Mouse (Mus musculus) thymus, postnatal 10 days (tissue): ENCODE results near the gene Cyb5b.
"Not testable (repeated sequence)": the region's sequence is repeated elsewhere in the genome, so short reads cannot be mapped to it uniquely, and the experiment has no call there.

Experiments
- DNase-seq, 2 experiments: peaks; one replicate each; pipeline ENCODE4 v3.0.0; 2021; ENCODE audit warnings: low spot score in 2 of 2

Cyb5b gene

DNA sequence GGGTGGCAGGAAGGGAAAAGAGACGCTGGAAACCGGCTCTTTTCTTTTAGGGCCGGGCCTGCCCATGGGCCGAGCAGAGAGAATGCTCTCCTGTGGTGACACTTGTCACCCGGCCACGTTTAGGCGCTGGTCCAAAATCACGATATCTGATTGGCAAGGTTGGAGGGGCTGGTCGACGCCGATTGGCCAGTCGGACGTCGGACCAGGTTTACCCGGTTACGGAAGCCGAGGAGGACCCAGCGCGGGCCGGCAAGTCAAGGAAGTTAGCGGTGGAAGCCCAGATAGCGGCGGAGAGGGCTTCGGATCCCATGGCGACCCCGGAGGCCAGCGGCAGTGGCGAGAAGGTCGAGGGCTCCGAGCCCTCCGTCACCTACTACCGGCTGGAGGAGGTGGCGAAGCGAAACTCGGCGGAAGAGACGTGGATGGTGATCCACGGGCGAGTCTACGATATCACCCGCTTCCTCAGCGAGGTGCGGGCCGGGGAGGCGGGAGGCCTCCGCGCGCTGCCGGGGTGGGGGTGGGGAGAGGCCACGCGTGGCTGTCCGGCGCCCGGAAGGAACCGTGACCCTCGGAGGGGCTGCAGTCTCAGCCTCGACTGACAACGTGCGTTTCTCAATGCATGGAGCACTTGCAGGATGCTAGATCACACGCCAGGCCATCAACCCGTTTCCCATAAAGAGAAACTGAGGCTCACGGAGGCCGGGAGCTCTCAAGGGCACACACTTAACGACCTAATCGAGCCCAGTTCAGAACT lies at the start of gene Cyb5b:
Gene Cyb5b (plus strand): TSS at position 237 of the 754 bp plus-strand sequence.
- DNase-seq, result peak; percentile 89 to 90

DNA sequence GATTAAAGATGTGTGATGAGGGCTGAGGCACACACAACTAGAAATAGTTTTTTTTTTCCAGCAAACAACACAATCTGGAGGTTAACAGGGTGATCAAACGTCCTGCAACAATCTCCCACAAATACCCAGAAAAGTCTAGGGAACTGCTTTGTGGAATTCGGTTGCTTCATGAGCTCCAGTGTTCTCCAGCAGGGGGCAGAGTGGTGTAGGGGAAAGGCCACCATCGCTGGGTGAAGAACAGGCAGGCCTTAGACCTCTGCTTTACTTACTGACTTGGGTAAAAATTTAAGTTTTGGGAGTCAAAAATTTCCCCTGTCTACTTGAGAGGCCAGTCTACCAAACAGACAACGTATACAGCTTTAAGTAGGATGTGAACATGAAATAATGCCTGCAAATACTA lies 45.9 kb upstream of the Cyb5b start:
- peak; percentile 38 to 83 for DNase-seq

DNA sequence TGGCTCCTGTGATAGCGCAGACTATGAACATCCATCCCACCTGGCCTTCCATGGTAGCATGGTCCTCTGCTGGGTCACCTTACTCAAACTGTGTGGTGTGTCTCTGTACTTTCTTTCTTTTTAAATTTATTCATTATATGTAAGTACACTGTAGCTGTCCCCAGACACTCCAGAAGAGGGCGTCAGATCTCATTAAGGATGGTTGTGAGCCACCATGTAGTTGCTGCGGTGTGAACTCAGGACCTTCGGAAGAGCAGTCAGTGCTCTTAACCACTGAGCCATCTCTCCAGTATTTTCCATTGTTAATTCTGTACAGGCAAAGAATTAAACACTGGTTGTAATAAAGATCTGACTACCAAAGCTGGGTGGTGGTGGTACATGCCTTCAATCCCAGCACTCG lies 42.4 kb upstream of the Cyb5b start:
- not testable (repeated sequence) for DNase-seq

DNA sequence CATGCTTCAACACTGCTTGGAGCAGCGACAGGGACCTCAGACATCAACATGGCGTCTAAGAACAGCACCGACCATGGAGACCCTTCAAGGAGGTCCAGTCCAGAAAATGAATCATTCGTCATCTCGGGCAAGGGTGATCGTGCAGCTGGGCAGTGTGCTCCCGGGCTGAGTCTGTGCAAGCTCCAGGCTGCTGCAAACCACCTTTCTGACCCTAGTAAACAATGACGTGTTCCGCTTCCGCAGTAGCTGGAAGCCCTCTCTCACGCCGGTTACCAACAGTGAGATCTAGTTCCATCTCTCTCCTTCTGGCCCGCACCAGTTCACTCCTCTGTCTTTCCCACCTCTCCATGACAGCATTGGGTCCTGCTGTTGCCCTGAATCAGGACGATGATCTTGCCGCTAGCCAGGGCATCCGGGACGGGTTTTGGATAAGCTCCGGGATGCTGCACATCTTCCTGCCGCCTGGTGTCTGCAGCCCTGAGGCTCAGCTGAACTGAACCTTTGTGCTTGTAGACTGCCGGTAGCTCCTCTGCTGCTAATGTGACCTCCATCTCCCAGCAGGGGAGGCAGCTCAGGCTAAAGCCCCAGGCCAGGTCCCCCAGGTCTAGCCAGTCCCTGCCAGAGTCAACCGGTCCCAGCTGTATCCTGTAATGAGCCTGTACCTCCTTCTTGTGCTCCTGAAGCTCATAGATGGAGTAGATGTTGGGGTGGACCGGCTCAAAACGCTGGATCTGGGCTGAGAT lies 41.3 kb upstream of the Cyb5b start:
- no peak for DNase-seq

DNA sequence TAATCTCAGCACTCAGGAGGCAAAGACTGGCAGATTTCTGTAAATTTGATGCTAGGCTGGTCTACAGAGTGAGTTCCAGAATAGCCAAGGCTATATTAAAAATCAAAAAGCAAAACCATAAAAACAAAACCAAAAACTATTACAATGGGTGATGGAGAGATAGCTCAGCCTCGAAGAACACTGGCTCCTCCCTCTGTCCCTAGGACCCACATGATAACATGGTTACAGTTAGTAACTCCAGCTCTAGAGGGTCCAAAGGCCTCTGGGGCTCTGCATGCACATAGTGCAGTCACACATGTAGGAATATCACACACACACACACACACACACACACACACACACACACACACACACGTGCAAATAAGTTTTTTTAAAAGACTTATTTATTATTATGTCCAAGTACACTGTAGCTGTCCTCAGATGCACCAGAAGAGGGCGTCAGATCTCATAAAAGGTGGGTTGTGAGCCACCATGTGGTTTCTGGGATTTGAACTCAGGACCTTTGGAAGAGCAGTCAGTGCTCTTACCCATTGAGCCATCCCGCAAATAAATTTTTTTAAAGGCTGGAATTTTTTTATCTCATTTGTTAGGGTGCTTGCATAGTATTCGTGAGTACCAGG lies 40.5 kb upstream of the Cyb5b start:
- DNase-seq, result no peak

DNA sequence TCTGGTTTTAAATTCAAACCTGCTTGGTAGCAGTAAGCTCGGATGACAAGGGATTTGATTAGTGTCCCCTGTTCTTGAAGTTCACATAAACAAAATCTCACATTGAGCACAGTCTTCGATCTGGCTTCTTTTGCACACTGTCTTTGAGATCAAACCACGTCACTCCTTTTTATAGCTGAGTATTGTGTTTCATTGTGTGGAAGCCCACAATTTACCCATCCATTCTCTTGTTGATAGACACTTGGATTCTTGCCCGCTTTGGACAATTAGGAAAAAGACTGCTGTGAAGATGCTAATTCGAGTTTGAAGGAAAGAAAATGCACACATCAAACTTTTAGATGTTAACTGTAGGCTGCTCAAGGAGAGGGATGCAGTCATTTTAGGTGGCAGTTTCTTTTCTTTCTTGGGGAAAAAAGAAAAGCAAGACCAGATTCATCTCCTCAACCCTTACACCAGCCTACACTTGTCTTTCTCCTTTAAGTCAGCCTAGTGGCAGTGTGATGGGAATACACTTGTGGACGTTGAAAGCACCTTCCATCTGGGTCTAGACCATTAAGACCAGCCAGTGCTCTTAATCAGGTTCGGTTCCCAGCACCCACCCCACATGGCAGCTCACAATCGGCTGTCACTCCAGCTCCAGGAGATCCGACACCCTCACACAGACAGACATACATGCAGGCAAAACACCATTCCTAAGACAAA lies 39.7 kb upstream of the Cyb5b start:
- DNase-seq, result no peak

DNA sequence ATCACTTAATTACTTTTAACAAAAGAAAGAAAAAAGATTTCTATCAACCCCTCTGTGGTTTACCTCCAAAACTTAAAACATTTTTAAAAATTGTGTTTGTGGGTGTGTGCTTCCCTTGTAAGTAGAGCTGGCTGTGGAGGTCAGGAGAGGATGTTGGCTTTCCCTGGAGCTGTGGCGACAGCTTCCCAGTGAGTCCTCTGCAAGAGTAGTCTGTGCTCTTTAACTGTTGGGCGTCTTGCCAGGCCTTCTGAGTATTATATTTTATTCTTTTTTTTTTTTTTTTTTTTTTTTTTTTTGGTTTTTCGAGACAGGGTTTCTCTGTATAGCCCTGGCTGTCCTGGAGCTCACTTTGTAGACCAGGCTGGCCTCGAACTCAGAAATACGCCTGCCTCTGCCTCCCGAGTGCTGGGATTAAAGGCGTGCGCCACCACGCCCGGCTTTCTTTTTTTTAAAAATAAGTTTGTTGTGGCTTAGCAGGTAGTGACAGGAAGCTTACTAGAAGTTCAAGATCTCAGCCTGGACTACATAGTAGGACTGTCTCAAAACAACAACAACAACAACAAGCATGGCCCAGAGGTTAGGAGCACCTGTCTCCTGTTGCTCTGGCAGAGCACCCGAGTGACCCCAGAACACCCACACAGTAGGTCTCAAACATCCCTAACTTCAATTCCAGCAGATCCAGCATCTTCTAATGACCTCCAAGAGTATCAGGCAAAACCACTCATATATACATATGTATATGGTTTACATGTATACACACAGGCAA lies 38.9 kb upstream of the Cyb5b start:
- no peak for DNase-seq

DNA sequence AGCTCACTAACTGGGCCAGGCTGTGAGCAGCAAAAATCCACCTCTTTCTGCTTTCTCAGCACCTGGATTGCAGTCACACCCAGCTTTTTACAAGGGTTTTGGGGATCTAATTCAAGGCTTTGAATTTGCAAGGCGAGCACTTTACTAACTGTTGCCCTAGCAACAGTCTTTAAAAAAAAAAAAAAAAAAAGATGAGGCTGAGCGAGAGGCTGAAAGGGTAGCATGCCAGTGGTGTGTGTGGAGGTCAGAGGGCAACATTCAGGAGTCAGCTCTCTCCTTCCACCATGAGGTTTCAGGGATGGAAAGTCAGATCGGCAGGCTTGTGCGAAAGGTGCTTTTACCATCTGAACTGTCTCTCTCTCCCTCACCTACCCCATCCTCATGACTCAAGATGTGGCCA lies 37.2 kb upstream of the Cyb5b start:
- DNase-seq, result no peak

DNA sequence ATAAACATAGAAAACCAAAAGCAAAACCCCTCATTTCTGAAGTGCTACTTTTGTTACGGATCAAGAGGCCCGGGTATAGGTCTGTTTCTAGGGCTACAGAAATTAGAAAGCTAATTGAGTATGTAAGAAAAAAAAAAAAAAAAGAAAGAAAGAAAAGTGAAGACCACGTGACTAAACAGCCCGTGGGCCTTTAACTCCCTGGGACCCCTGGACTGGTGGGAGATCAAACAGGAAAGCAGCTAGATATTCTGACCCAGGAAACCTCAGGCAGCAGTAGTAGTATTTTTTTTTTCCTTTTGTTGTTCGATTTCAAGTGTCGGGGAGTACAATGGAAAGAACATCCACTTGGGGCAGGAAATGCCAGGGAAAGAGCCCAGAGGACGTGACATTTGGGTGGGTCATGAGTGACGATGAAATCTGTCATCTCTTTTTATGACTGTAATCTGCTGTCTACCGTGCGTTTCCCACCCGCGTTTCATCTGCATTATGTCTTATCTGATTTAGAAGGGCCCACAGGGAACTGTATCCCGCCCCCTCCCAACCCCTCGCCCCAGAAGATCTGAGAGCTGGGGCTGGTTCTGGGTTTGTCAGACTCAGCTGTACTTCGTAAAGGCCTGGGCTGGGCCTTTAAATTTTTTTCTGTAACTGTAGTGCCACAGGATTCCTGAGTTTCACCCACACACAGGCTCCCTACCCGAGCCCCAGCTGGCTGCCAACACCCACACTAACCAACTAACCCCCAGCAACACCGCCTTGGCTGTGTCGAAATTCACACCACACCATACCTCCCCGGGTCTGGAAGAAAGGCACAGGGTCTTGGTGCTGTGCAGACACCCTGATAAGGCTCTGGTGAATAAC lies 36.1 kb upstream of the Cyb5b start:
- DNase-seq, result no peak

DNA sequence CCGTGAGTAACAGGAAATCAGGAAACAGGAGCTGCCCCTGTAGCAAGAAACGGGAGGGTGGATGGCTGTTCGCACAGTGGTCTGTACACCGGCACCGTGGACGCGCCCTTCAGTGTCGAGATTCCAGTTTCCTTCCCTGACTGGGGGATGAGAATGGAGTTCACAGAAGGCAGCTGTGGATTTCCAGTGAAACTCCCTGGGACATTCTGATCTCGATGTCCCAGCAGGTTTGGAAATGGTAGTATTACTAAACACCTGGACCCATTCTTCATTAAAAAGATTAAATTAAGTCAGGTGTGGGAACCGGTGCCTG lies 35.5 kb upstream of the Cyb5b start:
- DNase-seq, result no peak

DNA sequence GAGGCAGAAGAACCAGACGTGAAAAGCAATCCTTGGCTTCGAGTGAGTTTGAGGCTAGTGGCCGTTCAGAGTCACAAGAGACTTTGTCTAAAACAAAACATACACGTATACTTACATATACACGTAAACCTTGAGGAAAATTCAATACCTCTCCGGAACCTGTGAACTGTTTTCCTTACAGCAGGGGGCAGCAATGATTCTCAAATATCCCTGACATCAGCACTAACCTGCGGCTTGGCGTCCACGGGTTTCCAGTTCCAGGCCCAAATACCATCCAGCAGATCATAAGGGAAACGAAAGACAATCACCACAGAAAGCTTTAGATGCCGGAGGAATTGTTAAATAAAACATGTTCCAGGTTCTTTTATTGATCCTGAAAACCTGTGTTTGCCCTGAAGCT lies 34.4 kb upstream of the Cyb5b start:
- peak; percentile 66 to 87 for DNase-seq

DNA sequence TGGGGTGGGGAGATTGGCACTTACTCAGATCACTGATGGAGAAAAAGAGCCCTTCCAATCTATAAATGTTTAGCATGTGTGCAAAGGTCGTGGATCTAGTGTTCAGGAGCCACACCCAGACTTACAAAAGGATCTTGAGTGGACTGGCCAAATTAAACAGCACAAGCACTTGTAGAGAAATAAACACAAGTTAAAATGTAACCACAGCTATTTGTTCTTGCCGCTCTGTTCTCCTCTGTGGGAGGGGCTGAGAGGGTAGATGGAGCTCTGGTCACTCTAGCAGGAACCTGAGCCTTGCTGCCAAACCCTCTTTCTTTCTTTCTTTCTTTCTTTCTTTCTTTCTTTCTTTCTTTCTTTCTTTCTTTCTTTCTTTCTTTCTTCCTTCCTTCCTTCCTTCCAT lies 33.4 kb upstream of the Cyb5b start:
- no peak for DNase-seq

DNA sequence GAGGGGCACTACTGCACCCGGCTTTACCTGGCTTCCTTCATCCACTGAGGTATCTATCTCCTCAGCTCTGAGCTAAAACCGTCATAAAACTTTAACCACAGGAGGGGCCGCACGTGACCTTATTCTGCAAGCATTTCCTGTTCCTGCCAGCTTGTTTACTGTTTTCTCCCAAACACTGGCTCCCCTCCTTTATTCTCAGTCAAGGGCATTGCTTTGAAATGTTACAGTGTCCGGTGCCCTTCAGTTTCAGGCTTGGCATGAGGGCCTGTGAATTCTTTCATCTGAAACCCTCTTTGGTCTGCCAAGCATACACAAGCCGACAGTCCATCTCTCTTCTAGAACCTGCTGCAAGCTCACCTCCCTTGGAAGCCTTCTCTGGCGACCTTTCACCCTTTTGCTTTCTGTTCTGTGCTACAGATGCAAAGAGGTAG lies 31.6 kb upstream of the Cyb5b start:
- DNase-seq, result peak; percentile 51 to 56

DNA sequence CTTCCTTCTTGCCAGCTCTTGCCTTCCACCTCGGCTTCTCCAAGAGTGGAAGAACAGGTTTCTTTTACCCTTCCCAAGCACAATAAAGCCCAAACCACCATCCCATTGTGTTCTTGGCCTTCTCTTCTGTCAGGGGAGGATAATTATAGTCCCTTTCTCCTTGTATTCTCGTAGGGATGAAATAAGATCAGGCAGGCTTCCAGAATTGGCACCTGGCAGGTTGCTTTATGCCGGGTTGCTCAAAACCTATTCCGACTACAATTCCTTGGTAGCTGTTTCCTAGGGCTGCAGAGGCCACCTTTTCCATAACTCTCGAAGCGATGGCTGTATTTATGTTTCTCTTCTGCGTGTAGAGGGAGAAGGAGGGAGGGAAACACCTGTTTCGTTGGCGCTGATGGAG lies 31.0 kb upstream of the Cyb5b start:
- DNase-seq, result no peak

DNA sequence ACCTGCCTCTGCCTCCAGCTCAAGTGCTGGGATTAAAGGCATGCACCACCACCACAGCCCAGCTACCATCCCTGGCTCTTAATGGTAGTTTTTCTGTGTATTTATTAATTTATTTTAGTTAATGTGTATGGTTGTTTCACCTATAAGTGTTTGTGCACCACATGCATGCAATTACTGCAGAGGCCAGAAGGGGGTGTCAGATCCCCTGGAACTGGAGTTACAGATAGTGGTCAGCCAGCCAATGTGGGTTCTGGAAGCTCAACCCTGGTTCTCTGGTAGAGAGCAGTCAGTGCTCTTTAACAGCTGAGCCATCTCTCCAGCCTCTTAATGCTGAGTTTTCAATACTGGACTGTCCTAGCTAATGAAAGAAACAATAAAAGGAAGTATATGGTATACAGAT lies 29.6 kb upstream of the Cyb5b start:
- no peak for DNase-seq

DNA sequence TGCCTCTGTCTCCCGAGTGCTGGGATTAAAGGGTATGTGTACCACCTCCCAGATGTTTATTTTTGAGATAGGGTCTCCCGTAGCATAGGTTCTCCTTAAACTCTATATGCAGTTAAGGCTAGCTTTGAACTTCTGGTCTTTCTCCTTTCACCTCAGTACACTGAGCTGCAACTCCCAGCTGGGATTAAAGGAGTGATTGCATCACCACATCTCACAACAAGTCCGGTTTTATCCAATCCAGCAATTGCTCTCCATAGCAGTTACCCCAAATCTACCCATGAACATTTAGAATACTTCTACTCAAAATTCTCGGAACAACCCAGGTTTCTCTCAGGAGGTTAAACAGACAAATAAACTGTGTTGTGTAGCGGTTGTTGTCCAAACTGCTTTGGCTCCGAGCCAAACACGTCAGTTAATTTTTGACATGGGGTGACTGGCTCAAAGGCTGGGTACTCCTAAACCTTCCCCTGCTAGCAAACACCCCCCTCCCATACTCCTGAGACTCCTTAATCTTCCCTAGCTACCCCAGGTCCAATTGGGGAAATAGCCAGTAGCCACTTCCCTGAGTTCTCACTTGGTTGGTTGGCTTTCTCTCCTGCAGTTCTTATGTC lies 28.7 kb upstream of the Cyb5b start:
- no peak for DNase-seq

DNA sequence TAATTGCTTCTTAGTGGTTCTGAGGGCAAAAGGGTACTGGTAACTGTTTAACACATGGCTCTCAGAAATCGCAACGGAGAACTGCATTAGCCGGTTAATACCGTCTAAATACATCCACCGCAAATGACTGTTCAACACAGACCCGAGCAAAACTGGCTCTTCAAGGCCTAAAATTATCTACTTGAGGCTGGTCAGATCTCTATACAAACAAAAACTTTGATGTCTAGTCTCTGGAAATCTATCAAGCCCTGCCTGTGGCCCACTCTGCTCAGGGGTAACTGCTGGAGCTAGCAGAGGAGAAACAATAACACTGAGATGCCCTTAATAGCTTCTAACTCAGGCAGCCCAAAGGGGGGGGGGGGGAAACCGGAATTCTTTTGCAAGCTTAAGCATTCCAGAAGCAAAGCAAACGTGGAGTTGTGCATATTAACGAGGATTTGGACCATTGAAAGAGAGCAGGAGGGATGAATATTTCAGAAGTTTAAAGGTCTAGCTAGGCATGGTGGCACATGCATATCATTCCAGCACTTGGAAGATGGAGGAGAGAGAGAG lies 27.3 kb upstream of the Cyb5b start:
- no peak for DNase-seq

DNA sequence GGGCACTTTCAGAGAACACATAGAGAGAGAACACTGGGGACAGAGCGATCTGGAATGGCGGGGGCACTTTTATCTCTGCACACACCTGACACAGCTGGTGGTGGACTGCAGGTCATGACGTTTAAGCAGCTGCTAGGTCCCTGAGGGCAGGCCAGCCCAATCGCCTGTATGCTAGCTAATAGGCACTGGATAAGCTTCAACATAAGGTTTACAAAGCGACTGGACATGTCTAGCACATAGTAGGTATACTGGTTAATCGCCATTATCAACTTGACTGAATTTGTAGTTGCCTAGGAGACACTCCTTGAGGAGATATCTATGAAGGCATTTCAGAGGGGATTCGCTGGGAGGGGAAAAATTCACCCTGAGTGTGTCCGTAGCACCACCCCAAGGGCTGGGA lies 26.1 kb upstream of the Cyb5b start:
- DNase-seq, result no peak

DNA sequence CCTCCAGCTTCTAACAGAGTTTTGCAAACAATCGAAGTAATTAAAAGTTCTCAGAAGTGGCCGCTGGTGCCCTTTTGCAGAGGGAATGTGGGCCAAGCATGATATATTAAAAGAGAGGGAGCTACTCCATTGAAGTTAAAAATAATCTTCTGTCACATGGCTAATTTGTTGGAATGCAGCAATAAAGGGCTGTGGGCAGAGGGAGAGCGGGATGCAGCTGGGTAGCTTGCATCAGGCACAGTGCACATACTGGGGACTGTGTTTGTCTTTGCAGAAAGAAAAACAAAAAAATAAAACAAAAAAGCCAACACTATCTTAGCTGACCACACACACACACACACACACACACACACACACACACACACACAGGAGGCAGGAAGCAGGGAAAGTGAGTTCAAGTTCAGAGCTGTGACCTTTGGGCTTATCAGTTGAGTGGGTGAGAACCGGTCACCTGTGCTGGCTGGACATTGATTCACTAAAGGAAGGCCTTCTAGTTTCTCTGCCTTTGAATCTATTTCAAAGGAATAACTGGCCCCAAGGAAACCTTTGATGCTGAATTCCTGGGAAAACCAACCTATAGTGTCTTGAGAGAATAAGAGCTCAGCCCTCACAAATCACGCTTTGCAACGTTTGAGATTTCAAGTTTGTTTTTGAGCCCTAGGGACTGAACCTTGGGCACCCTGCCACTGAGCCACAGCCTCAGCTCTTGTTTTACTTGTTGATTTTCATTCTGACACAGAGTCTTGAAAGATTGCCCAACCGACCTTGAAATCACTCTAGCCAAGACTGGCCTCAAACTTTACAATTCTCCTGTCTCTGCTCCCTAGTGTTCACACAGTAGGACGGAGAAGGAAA lies 21.0 kb upstream of the Cyb5b start:
- no peak for DNase-seq
